In genomic region chr15:27823581-27823980, GRCm38 (mm10) we compare ENCODE assay signal across 8 mouse cellular contexts.
DNase-seq lines count a peak whose midpoint lies in the region; ATAC-seq and TF ChIP-seq lines count a peak whose summit lies in the region.

No protein-coding gene starts in this region.

- no peaks in the 10 kb centered on the region for H3K4me1 ChIP-seq in neural tube, embryonic 11.5 days (ENCODE audit: control insufficient read depth, insufficient read depth, low read length)
- peaks cover 4% of the 10 kb centered on the region; the same call in 1 of the 2 replicates for H3K4me1 ChIP-seq in cortical plate, adult 2 months (ENCODE audit: control insufficient read depth, insufficient read depth, low read length)

- H3K9ac ChIP-seq in neural tube, embryonic 11.5 days (ENCODE audit: low read length) = no peak overlapping the region

- intact Hi-C loops in gastrocnemius, adult 2 months (cut with DNase I) = loop anchor here (1.0 to 5.0 kb wide), 2 partner anchors 71 to 166 kb away; no protein-coding TSS in a partner anchor
- intact Hi-C loops in gastrocnemius, postnatal 36 days (cut with DNase I) = loop anchor here (5.0 kb wide), 1 partner anchor 71 kb away; no protein-coding TSS in a partner anchor
- intact Hi-C loops in gastrocnemius, postnatal 14 days (cut with DNase I; ENCODE audit: low total_unique reads) = loop anchor here (5.0 kb wide), 1 partner anchor 71 kb away; no protein-coding TSS in a partner anchor

- ATAC-seq in neural tube, embryonic 11.5 days (ENCODE audit: insufficient read depth, low FRiP score, low TSS enrichment) = no peak

- H3K9me3 ChIP-seq in neural tube, embryonic 11.5 days (ENCODE audit: control insufficient read depth, low read length) = no peaks in the 10 kb centered on the region

- H3K27ac ChIP-seq in gastrocnemius, adult 2 months = no peak overlapping the region
- H3K27ac ChIP-seq in neural tube, embryonic 11.5 days (ENCODE audit: low read depth, low read length) = no peak overlapping the region
- H3K27ac ChIP-seq in cortical plate, adult 2 months (ENCODE audit: insufficient read depth, low read length) = no peak overlapping the region

- H3K4me2 ChIP-seq in neural tube, embryonic 11.5 days (ENCODE audit: low read depth) = no peak overlapping the region

- no peak for TF ChIP-seq POLR2A in cortical plate, adult 2 months (IDR thresholded peaks at IDR 0.05; ENCODE audit: extremely low read depth, insufficient read depth, low read length)

- peaks cover 12% of the 10 kb centered on the region for H3K36me3 ChIP-seq in neural tube, embryonic 11.5 days (ENCODE audit: control insufficient read depth, insufficient read depth, low read length)

- H3K27me3 ChIP-seq in neural tube, embryonic 11.5 days (ENCODE audit: control insufficient read depth, insufficient read depth, low read length) = no peaks in the 10 kb centered on the region

- 94% methylated on average over 4 of the region's 4 CpGs for WGBS in neural tube, embryonic 11.5 days

- H3K4me3 ChIP-seq in gastrocnemius, adult 2 months = no peak overlapping the region
- H3K4me3 ChIP-seq in neural tube, embryonic 11.5 days (ENCODE audit: low read depth, low read length) = no peak overlapping the region
- H3K4me3 ChIP-seq in cortical plate, adult 2 months (ENCODE audit: insufficient read depth, low read length) = no peak overlapping the region

- peak; percentile 70 for TF ChIP-seq CTCF in gastrocnemius, adult 2 months (IDR thresholded peaks at IDR 0.05)
- peak; percentile 51; the same call in 1 of the 2 replicates for TF ChIP-seq CTCF in cortical plate, adult 2 months (IDR thresholded peaks at IDR 0.05; ENCODE audit: extremely low read depth, insufficient read depth, low read length)

- DNase-seq in gastrocnemius, adult 2 months = no peak
- DNase-seq in gastrocnemius, postnatal 36 days = no peak
- DNase-seq in neural tube, embryonic 11.5 days (ENCODE audit: low spot score) = peak; percentile 41
- DNase-seq in neural tube, embryonic 10.5 days (ENCODE audit: extremely low spot score, low spot score) = no peak
- peak; percentile 57 for DNase-seq in lung, postnatal 10 days
- DNase-seq in ovary, postnatal 14 days (ENCODE audit: low spot score) = no peak
- DNase-seq in gastrocnemius, postnatal 14 days = no peak

Comparison
In these comparisons a context has a peak if more than half of its experiments do, and no peak if none do; other contexts are left out.
1. DNase-seq: peak in neural tube, embryonic 11.5 days (single experiment) and lung, postnatal 10 days (single experiment); none in gastrocnemius, adult 2 months (single experiment), gastrocnemius, postnatal 36 days (0 of 2), neural tube, embryonic 10.5 days (single experiment), ovary, postnatal 14 days (single experiment) and gastrocnemius, postnatal 14 days (single experiment).